Mouse (Mus musculus) gastrocnemius, postnatal 10 days (tissue): ENCODE results near the gene Tor4a. TPM values are rescaled to one million over a fixed set of nuclear protein-coding genes. Genes with fewer than 3 reads are reported as not detected.

ENCODE experiments used
- DNase-seq: peaks from one replicate; pipeline ENCODE4 v3.0.0; 2021; ENCODE audit warnings: mixed read lengths
- total RNA-seq, 2 experiments: library from RNA; stranded (reverse); gene quantifications; 2 replicates each; pipeline ENCODE4 v1.2.3; 2021

Tor4a gene
- total RNA-seq, 2 experiments from 2014 or later = 1.9 to 2.9 TPM

DNA sequence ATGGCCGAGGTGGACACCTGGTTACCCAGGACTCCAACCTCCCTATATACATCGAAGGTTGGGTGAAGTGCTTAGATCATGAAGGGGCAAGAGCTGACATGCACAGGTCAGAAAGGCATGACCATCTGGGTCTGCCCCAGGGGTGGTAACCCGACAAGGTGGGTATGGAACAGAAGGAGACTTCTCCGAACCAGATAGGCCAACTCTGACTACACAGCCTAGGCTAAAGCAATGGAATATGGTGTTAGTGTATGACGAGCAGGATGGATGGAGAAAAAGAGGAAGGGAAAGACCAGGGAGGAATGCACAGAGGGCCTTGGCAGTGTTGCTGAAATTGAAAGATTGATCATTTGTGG lies 10.1 kb downstream of the Tor4a start:
- DNase-seq = no peak

DNA sequence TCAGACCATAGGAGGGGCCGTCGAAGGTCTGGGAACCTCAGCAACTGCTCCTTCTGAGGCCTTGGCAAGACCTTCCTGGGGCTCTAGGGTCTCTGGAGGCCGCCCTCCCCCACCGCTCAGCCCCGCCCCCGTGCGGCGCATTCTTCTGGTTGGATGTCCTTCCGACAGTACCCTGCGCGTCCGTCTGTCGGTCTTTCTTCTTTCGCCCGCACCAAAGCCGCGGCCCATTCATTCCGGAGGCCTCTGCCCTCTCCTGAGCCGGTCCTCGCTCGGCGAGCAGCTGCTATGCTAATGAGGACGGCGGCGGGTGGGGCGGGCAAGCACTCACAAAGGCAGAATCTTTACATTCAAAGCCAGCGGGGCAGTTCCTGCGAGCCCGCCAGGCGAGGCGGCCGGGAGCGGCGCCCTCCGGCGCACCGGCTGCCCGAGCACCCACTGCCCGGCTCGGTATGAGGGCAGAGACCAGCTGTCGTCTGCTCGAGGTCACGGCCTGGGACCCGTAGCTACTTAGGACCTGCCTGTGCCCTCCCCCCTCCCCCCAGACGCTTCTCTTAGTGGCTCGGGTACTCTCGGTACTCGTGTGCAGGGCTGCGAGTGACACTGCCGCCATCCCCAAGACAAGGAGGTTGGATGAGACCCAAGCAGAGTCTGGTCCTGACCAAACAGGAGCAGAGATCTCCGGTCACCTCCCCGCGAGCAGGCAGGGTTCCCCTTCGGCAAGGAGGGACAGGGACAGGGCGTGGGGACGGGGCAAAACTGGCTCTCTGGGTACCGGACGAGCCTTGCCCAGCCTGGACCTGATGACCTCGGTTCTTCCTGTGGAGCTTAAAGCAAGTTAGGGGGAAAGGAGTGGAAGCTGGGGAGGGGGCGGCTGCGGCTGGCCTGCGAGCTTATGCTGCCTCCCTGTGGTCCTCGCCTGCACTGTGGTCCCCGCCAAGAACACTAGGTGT lies 10.8 kb downstream of the Tor4a start:
- DNase-seq = peak; percentile 57

DNA sequence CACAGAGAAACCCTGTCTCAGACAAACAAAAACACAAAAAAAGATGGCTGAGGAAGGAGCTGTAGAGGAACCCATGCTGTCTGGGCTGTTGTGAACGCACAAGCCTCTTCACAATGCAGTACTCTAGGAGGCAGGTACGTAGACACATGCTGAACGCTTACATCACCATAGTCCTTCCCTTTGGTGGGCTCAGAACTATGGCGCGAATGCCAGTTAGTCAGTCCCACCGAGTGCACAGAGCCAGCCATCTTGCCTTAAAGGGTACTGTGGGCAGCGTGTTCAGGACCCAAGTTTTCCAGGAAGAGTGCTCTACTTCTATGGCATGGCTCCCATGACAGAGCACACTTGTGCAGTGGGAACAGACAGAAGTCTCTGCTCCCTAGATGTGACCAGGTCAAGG lies 12.2 kb downstream of the Tor4a start:
- DNase-seq = no peak

GRCm38 (mm10) chr2:25183336-25183735 lies 13.3 kb downstream of the Tor4a start:
- no peak for DNase-seq

DNA sequence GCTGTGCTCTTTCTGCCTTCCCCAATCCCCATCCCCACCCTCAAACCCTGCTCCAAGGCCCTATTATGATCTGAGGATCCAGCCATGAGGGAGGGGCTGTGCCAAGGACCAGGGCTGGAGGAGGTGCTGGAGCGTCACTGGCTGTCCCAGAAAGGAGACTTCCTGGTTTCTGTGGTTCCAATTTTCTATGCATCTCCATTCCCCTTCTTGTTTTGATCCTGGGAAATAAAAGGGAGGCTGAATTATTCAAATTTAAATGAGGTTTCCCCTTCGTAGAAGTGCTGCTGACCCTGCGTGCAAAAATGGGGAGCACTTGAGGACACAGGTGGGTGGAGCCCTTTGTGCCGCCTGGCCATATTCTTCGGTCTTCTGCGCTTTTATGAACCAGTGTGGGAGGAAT lies 14.0 kb downstream of the Tor4a start:
- DNase-seq = no peak

GRCm38 (mm10) chr2:25181891-25182397 lies 14.7 kb downstream of the Tor4a start:
- DNase-seq = no peak

DNA sequence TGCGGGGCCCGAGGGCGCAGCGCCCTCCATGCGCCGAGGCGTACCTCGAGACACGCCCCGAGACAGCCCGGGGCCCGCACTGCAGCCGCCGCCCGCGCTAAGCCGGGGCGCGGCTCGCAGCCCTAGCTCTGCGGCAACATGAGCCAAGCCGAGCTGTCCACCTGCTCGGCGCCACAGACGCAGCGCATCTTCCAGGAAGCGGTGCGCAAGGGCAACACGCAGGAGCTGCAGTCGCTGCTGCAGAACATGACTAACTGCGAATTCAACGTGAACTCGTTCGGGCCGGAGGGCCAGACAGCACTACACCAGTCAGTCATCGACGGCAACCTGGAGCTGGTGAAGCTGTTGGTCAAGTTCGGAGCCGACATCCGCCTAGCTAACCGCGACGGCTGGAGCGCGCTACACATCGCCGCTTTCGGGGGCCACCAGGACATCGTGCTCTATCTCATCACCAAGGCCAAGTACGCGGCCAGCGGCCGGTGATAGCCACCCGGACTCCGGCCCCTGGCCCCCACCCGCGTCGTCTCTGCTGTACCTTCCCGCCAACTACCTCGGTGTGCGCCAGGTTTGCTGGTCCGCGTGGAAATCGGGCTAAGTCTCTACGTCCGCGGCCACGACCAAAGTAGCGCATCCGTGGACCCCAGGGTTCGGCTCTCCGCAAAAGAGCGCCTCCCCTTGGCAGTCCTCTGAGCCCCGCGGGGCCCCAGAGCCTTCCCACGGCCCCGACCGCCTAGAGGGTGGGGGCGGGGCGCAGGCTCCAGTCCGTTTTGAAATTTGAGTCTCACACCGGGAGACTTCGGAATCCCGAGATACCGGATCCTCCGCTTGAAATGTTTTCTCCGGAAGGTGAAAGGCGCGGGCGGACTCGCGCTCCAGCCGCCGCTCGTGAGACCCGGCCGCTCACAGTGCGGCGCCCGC lies 15.5 kb downstream of the Tor4a start:
- peak; percentile 40 for DNase-seq

- DNase-seq = peak; percentile 91
Observed at GRCm38 (mm10) chr2:25180478-25180903, 16.2 kb downstream of the Tor4a start, which contains the start of gene Nrarp. Nrarp (plus strand) TSS chr2:25180758.

DNA sequence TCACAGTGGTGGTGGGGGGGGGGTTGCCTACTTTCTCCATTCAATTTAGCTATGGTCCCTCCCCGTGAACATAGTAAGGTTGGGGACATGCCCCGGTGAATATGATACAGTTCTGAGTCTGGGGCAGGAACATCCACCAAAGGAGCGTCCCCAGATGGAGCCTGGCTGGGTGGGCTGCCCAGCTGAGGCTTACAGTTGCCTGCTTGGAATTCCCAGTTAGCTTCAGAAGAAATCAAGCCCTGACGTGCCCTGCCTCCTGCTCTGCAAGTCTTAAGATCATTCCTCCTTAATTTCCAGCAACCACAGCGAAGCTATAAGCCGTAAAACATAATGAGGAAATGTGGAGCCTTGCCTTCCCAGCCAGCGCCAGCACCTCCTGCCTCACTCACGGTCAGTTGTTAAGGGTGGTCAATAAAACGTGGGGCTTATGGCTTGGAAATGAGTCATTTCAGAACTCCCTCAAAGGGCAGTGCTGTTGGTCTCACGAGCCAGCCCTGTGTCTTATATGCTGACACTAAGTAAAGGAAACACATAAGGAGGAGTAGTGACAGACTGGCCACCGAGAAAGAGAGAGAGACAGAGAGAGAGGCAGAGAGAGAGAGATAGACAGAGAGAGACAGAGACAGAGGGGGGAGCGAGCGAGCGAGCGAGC lies 17.0 kb downstream of the Tor4a start:
- DNase-seq = no peak

- no peak for DNase-seq
Observed at GRCm38 (mm10) chr2:25178285-25178972, 18.3 kb downstream of the Tor4a start.

DNA sequence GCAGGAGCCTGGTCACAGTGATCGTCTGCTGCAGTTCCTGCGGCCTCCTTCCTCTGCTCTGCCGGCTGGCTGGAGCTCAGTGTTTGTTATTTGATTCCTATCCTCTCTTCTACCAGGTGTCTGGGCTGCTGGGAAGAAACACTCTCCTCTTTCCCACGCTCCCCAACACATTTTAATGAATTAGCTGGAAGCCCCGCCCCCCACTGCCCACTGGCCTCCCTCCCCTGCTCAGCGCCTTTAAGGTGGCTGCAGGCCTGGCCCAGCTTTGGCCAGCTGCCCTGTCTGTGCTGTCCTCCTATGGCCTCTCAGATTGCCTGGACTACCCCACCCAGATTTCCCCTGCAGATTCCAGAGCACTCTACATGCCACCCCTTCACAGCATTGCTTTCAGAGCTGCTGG lies 19.0 kb downstream of the Tor4a start:
- peak; percentile 51 for DNase-seq

GRCm38 (mm10) chr2:25177076-25177475 lies 19.6 kb downstream of the Tor4a start:
- DNase-seq = no peak

- no peak for DNase-seq
Observed at GRCm38 (mm10) chr2:25176573-25176972, 20.1 kb downstream of the Tor4a start.

DNA sequence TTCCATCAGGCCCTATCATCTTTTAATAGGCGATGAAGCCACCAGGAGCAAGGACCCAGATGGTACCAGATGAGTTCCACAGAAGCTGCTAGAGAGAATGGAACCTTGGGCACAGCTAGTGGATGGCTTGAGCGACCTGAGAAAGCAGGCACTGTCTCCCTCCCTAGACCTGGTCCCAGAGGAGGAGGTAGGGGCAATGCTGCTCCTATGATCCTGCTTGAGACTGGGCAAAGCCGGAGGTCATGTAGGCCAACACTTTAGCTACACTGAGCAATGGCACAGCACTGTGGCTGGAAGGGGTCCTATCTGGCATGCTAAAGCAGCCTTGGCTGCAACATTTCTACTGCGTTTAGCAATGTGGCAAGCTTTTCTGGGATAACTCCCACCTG lies 21.0 kb downstream of the Tor4a start:
- DNase-seq = no peak

DNA sequence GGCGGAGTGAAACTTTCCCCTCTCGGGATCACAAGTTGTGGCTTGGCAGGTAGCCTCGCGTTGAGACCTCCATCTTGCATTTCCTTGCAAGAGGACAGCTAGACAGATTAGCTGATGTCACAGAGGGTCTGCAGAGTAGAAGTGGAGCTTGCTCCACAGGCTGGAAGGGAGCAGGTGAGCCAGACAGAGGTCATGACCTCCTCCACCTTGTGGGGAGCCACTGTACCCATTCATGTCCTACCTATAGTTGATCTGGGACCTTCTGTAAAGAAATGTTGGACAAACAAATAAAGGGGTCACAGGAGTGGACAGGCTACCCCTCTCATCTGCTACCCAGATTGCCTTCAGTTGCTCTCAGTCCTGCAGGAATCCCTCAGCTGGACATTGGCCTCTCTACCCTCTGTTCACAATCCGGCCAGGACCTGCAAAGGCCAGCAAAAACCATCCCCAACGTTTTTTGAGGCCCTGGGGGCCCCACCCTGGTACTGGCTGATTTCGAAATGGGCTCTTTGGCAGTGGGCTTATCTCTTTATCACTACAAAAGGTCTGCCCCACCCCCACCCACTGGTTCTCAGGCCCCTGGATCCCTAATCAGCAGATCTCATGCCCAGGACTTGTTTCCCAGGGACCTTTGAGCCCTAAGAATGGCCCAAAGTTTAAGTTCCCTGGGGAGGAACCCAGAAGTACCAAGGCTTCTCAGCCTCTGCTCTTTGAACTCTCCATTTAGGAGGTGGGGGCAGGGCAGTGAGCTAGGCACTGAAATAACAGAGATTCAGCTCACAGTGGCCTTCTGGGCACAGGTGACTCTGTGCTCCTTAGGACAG lies 21.6 kb downstream of the Tor4a start:
- no peak for DNase-seq

DNA sequence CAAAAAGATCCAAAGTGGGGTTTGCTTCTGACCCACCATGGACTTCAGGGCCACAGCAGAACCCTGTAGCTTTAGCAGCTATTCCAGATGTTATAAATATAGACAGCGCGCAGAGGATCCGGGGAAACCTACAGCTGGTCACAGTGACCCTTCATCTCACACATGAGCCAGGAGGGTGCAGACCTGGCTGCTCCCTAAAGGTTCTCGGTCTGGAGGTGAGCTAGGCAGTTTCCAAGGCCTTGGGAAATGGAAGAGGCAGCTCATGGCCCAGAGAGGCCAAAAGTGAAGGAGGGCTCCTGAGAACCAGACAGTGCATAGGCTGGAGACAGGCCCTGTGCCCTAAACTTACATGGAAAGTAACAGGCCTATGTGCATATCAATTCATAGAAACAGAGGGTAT lies 22.9 kb downstream of the Tor4a start:
- DNase-seq = no peak

GRCm38 (mm10) chr2:25172629-25173028 lies 24.1 kb downstream of the Tor4a start:
- no peak for DNase-seq

DNA sequence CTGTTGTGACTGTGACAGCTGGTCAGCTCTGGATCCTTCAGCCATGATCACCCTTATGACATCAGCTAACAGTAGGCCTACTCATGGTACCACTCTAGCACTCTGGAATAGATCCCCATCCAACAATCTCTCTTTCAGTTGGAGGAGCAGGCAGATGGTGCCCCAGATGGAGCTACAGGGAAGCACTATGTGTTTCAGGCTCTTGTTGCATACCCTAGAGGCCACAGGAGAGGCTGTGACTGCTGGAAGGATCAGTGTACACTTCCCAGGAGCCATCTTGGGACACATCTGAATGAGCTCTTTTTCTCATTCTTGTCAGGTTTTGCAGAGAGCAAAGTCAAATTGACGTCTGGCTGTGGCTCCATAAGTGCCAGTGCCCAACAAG lies 24.9 kb downstream of the Tor4a start:
- no peak for DNase-seq

DNA sequence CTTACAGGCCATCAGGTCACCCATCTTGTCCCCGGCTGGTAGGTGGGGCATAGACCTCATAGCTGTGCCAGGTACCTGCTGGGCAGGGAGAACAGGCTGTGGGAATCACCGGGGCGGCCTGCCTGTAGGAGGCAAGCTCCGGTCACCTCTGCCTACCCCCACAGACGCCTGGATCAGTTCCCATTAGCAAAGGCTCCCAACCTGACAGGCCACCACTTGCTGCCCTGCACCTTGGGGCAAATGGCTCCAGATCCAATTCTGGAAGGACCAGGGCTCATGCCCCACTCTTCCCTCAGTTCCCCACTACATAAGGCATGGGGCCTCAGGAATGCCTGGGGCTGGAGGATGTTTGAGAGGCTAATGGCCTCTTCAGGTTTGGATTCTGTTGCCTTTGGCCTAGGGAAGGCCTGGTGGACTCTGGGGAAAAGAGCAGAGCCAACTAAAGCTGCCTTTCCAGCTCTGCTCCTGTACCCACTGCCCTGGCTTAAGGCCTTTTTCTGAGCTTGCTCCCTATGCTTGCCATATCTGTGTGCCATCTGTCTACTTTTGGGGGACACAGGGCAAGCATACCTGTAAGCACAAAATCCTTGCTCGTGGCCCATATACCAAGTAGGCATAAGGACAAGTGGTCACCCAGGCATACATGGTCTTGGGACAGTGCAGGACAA lies 25.5 kb downstream of the Tor4a start:
- DNase-seq = no peak
